Mouse (Mus musculus) lung, adult 2 months (tissue): ENCODE measurements around the gene Rora.

Source experiments
- CTCF ChIP-seq: fragments of 200-500 bp; IDR thresholded peaks from 2 replicates; pipeline ENCODE4 v1.5.1; 2011; ENCODE audit warnings: mild to moderate bottlenecking, low read length, control low read depth; ENCODE audit not compliant: insufficient read depth
- POLR2A ChIP-seq: fragments of 200-500 bp; IDR thresholded peaks from 2 replicates; pipeline ENCODE4 v1.6.1; 2011; ENCODE audit warnings: low read depth, mild to moderate bottlenecking, control low read depth, low read length, borderline replicate concordance; ENCODE audit errors: extremely low read depth

- TF ChIP-seq CTCF, result no peak
- TF ChIP-seq POLR2A, result no peak
Measured at GRCm38 (mm10) chr9:68974517-68974916, 320.9 kb downstream of the Rora start.
